Mouse (Mus musculus) small intestine, adult 2 months (tissue): Measurements from ENCODE around the gene Gm21905.

ENCODE experiments used
- CTCF ChIP-seq: fragments of 200-500 bp; IDR thresholded peaks from 2 replicates; pipeline ENCODE4 v1.5.1; 2012; ENCODE audit warnings: low read depth, mild to moderate bottlenecking, control low read depth, inconsistent platforms, low read length, moderate library complexity, mixed read lengths; ENCODE audit not compliant: insufficient replicate concordance, insufficient read length; ENCODE audit errors: extremely low read depth
- POLR2A ChIP-seq: fragments of 200-500 bp; IDR thresholded peaks from 2 replicates; pipeline ENCODE4 v1.6.1; 2012; ENCODE audit warnings: low read depth, mild to moderate bottlenecking, control low read depth, inconsistent platforms, low read length, moderate library complexity

GRCm38 (mm10) chr5:67961708-67962629 lies 15.7 kb upstream of the Gm21905 start:
- TF ChIP-seq CTCF (no peak), POLR2A (no peak)
